Mouse (Mus musculus) embryonic facial prominence, embryonic 11.5 days (tissue): ENCODE results near the gene Tmem45a2. TPM values are rescaled to one million over a fixed set of nuclear protein-coding genes. Genes with fewer than 3 reads are reported as not detected.
"Not testable (repeated sequence)": the region's sequence is repeated elsewhere in the genome, so short reads cannot be mapped to it uniquely, and the experiment has no call there.

Source experiments
- ATAC-seq: fragments of 200-750 bp; cut with Nextera tagmentation; replicated peaks from 2 replicates; pipeline ENCODE4 v1.8.0; 2017; ENCODE audit warnings: low read depth; ENCODE audit not compliant: insufficient number of reproducible peaks, low FRiP score, low TSS enrichment
- DNase-seq: peaks from one replicate; pipeline ENCODE4 v3.0.0-alpha.2; 2015; ENCODE audit warnings: low spot score
- H3K27ac ChIP-seq: fragments of 300-500 bp; sonication (generic); replicated peaks from 2 replicates; pipeline ENCODE4 v1.5.1; 2014; ENCODE audit warnings: mild to moderate bottlenecking, low read depth, low read length, control low read depth
- H3K27me3 ChIP-seq: fragments of 300-500 bp; sonication (generic); 2 replicates; pipeline ENCODE4 v1.6.1; 2014; ENCODE audit warnings: mild to moderate bottlenecking, low read length, moderate library complexity, mixed read lengths; ENCODE audit not compliant: control insufficient read depth, insufficient read depth
- H3K36me3 ChIP-seq: fragments of 300-500 bp; sonication (generic); replicated peaks from 2 replicates; pipeline ENCODE4 v1.6.1; 2014; ENCODE audit warnings: low read depth, mild to moderate bottlenecking, low read length, moderate library complexity, mixed read lengths; ENCODE audit not compliant: control insufficient read depth, insufficient read depth
- H3K4me1 ChIP-seq: fragments of 300-500 bp; sonication (generic); 2 replicates; pipeline ENCODE4 v1.6.1; 2014; ENCODE audit warnings: low read length, mixed read lengths; ENCODE audit not compliant: control insufficient read depth, insufficient read depth
- H3K4me2 ChIP-seq: fragments of 300-500 bp; sonication (generic); 2 replicates; pipeline ENCODE4 v1.6.1; 2014; ENCODE audit warnings: low read depth, mild to moderate bottlenecking, control low read depth, low read length, moderate library complexity
- H3K4me3 ChIP-seq: fragments of 300-500 bp; sonication (generic); 2 replicates; pipeline ENCODE4 v1.5.1; 2014; ENCODE audit warnings: low read depth, low read length, control low read depth
- H3K9ac ChIP-seq: fragments of 300-500 bp; sonication (generic); replicated peaks from 2 replicates; pipeline ENCODE4 v1.6.1; 2014; ENCODE audit warnings: mild to moderate bottlenecking, control low read depth, low read length
- H3K9me3 ChIP-seq: fragments of 300-500 bp; sonication (generic); replicated peaks from 2 replicates; pipeline ENCODE4 v1.6.1; 2016; ENCODE audit warnings: mild to moderate bottlenecking, low read length, inconsistent platforms, mixed read lengths; ENCODE audit not compliant: control insufficient read depth
- WGBS: fragments of 180-500 bp; shearing (Covaris S2); extraction: QIAGEN DNeasy Blood & Tissue Kit; methylation state at CpG from one replicate; pipeline ENCODE4 v1.1.7; 2014; 5-methylcytosine and 5-hydroxymethylcytosine counted together
- polyA plus RNA-seq: library from polyadenylated mRNA; unstranded; fragments of >200 nt; fragmentation: Nextera tagmentation; extraction: Ambion mirVana; gene quantifications from 2 replicates; pipeline ENCODE4 v1.2.1, GENCODE M21; 2014

Gene Tmem45a2
- polyA plus RNA-seq, 1 experiment from 2014 or later = not detected

DNA sequence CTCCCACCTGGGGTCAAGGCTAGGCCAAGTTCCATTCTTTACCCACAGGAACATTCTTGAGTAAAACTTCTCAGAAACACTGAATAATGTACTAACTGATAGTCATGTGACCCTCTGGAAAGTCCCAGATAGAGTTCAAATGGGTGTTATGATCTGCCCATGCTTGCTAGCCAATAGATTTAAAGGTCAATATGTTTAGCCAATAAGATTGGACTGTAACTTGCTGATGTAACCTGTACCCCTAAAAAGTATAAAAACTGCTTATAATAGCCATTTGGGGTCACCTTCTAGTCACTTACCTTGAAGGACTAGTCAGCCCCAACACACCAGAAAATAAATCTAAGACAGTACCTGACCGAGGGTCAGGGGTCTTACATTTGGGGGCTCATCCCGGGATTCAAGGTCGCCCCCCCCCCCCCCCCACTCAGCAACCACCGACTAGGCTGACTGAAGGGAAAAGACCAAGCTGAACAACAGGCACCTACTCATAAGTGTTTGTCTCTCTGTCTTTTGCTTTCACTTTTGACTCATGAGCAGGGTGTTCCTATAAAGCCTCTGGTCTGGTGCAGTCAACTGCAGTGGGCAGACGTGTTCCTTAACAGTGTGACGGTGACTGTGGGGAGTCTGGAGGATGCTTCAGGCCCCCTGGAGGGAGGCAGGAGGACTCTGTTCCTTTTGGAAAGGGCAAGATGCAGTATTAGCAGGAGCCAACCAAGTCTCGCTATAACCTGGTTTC lies 40.9 kb downstream of the Tmem45a2 start:
- Histone ChIP-seq H3K4me2 (no peak overlapping the region), H3K4me1 (no peaks in the 10 kb centered on the region), H3K9ac (no peak overlapping the region), H3K27ac (no peak overlapping the region), H3K9me3 (no peaks in the 10 kb centered on the region), H3K36me3 (no peaks in the 10 kb centered on the region), H3K27me3 (no peaks in the 10 kb centered on the region), H3K4me3 (no peak overlapping the region)
- WGBS = 87% methylated on average over 6 of the region's 7 CpGs
- ATAC-seq (no peak), DNase-seq (no peak)

DNA sequence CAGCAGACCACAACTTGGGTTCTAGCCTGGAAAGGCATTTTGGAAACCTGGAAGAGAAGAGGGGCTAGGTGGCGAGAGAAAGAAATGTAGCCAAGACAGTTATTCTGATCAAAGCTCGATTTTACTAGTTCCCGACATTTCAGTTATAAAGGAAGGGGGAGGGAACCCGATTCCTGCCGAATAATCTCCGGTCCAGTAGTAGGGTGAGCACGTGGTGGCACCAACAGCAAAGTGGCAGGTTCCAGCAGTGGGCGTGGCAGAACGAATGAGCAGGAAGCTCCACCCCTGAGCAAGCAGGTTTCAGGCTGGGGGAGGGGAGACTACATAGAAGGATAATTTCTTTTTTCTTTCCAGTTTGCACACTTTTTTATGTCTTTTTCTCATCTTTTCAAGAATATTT lies 72.9 kb downstream of the Tmem45a2 start:
- H3K27ac ChIP-seq, ATAC-seq, H3K4me2 ChIP-seq, DNase-seq, H3K36me3 ChIP-seq, H3K9me3 ChIP-seq, H3K9ac ChIP-seq, H3K4me1 ChIP-seq, H3K4me3 ChIP-seq, H3K27me3 ChIP-seq: not testable (repeated sequence)
- 78% methylated on average over 9 of the region's 9 CpGs for WGBS

Other genes with a start within 250 kb of the Tmem45a2 start
- gene Tmem45a, start 185.2 kb downstream of the Tmem45a2 start, polyA plus RNA-seq = 15.2 and 15.9 TPM in 2 replicates
- gene Lnp1, start 143.3 kb downstream of the Tmem45a2 start, polyA plus RNA-seq = not detected in 2 replicates
- gene Tomm70a, start 50.3 kb upstream of the Tmem45a2 start, polyA plus RNA-seq = 68.5 and 75.5 TPM in 2 replicates
- gene Nit2, start 96.0 kb upstream of the Tmem45a2 start, polyA plus RNA-seq = 66.3 and 71.0 TPM in 2 replicates
- 23.1 and 25.9 TPM in 2 replicates for gene Tbc1d23, start 160.1 kb upstream of the Tmem45a2 start, polyA plus RNA-seq
- gene Tmem30c, start 221.5 kb upstream of the Tmem45a2 start, polyA plus RNA-seq = not detected in 2 replicates